Mouse (Mus musculus) myocyte (in vitro differentiated cells): Measurements from ENCODE around the gene Nos1ap. TPM values are rescaled to one million over a fixed set of nuclear protein-coding genes. Genes with fewer than 3 reads are reported as not detected.

Source experiments
- H3K27me3 ChIP-seq: one replicate; pipeline ENCODE4 v1.6.1; 2011; ENCODE audit not compliant: control insufficient read depth, insufficient read depth, insufficient read length
- H3K36me3 ChIP-seq: one replicate; pipeline ENCODE4 v1.6.1; 2011; ENCODE audit not compliant: control insufficient read depth, insufficient read depth
- H3K4me2 ChIP-seq: one replicate; pipeline ENCODE4 v1.6.1; 2011; ENCODE audit warnings: low read depth, control low read depth
- H3K4me3 ChIP-seq: one replicate; pipeline ENCODE4 v1.5.1; 2011; ENCODE audit warnings: mild to moderate bottlenecking, control low read depth, moderate library complexity
- H3K79me2 ChIP-seq: one replicate; pipeline ENCODE4 v1.6.1; 2011; ENCODE audit not compliant: control insufficient read depth, insufficient read depth
- H3ac ChIP-seq: one replicate; pipeline ENCODE4 v1.6.1; 2011; ENCODE audit not compliant: control insufficient read depth, insufficient read length
- CEBPB ChIP-seq: IDR thresholded peaks from 2 replicates; pipeline ENCODE4 v1.6.1; 2011; ENCODE audit warnings: mild to moderate bottlenecking, moderate library complexity; ENCODE audit not compliant: poor library complexity, insufficient read depth, severe bottlenecking
- E2F4 ChIP-seq: IDR thresholded peaks from one replicate; pipeline ENCODE4 v1.6.1; 2011; ENCODE audit warnings: mild to moderate bottlenecking, control low read depth, moderate library complexity; ENCODE audit not compliant: insufficient read depth
- MAX ChIP-seq: IDR thresholded peaks from one replicate; pipeline ENCODE4 v1.6.1; 2011; ENCODE audit warnings: low read depth, mild to moderate bottlenecking, control low read depth
- MYOD1 ChIP-seq, 3 experiments: IDR thresholded peaks; one replicate each; pipeline ENCODE4 v1.6.1; 2011; ENCODE audit warnings: control low read depth in 2 of 3, low read depth in 2 of 3, mild to moderate bottlenecking in 2 of 3, moderate library complexity in 1 of 3; ENCODE audit not compliant: insufficient read length in 2 of 3, control insufficient read depth in 1 of 3
- MYOG ChIP-seq, 3 experiments: IDR thresholded peaks; one replicate each; pipeline ENCODE4 v1.6.1; 2011; ENCODE audit warnings: control low read depth in 2 of 3, low read depth in 2 of 3, mild to moderate bottlenecking in 2 of 3; ENCODE audit not compliant: insufficient read length in 2 of 3, control insufficient read depth in 1 of 3, insufficient read depth in 1 of 3
- POLR2A ChIP-seq: IDR thresholded peaks from one replicate; pipeline ENCODE4 v1.6.1; 2011; ENCODE audit warnings: low read depth, mild to moderate bottlenecking, control low read depth, moderate library complexity; ENCODE audit not compliant: insufficient read length
- POLR2AphosphoS2 ChIP-seq: IDR thresholded peaks from one replicate; pipeline ENCODE4 v1.6.1; 2011; ENCODE audit warnings: low read depth, control low read depth; ENCODE audit not compliant: insufficient read length
- REST ChIP-seq: IDR thresholded peaks from one replicate; pipeline ENCODE4 v1.6.1; 2011; ENCODE audit warnings: mild to moderate bottlenecking, control low read depth, moderate library complexity; ENCODE audit not compliant: insufficient read depth, insufficient read length
- SRF ChIP-seq: IDR thresholded peaks from one replicate; pipeline ENCODE4 v1.6.1; 2011; ENCODE audit warnings: low read depth; ENCODE audit not compliant: control insufficient read depth, insufficient read length
- TCF12 ChIP-seq: IDR thresholded peaks from one replicate; pipeline ENCODE4 v1.6.1; 2011; ENCODE audit warnings: mild to moderate bottlenecking, control low read depth; ENCODE audit not compliant: poor library complexity, insufficient read depth, severe bottlenecking
- TCF3 ChIP-seq: IDR thresholded peaks from one replicate; pipeline ENCODE4 v1.6.1; 2011; ENCODE audit warnings: low read depth, control low read depth; ENCODE audit not compliant: insufficient read length
- USF1 ChIP-seq: IDR thresholded peaks from one replicate; pipeline ENCODE4 v1.6.1; 2011; ENCODE audit warnings: low read depth, mild to moderate bottlenecking, control low read depth, moderate library complexity
- polyA plus RNA-seq: library from polyadenylated mRNA; unstranded; fragments of >200 nt; fragmentation: generic; extraction: Trizol; gene quantifications from one replicate; pipeline ENCODE4 v1.2.1, GENCODE M21; 2012; ENCODE audit warnings: missing spikeins

Gene Nos1ap
- polyA plus RNA-seq, 1 experiment: 0.14 TPM

DNA sequence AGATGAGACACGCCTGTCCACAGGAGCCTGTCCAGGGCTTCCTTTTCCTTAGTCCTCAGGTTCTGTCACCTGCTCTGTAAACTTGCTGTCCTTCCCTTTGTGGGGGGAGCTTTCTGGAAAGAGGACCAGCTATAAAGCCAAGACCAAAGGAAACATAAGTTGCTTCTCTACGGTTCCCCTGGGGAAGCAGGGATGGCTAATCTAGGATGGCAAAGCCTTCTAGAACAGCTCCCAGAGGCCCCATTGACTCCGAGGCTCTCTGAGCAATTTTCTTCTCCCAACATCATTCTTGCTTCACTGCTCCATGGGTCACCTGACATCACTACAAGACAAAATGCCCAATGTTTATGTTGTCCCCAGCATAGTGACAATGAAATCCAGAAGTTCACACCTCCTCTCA lies 22.0 kb upstream of the Nos1ap start:
- H3K79me2 ChIP-seq: no peaks in the 10 kb centered on the region
- no peak for TF ChIP-seq MYOD1 (IDR thresholded peaks at IDR 0.05; ENCODE audit: control insufficient read depth in 1 of 3, insufficient read length in 2 of 3, low read depth in 2 of 3)
- no peak for TF ChIP-seq POLR2AphosphoS2
- no peak for TF ChIP-seq CEBPB
- TF ChIP-seq REST: no peak
- TF ChIP-seq TCF12: no peak
- no peak for TF ChIP-seq MAX
- H3K27me3 ChIP-seq: peaks cover 6% of the 10 kb centered on the region
- H3K4me2 ChIP-seq: no peak overlapping the region
- no peak overlapping the region for H3K4me3 ChIP-seq
- H3ac ChIP-seq: no peak overlapping the region
- H3K36me3 ChIP-seq: no peaks in the 10 kb centered on the region

DNA sequence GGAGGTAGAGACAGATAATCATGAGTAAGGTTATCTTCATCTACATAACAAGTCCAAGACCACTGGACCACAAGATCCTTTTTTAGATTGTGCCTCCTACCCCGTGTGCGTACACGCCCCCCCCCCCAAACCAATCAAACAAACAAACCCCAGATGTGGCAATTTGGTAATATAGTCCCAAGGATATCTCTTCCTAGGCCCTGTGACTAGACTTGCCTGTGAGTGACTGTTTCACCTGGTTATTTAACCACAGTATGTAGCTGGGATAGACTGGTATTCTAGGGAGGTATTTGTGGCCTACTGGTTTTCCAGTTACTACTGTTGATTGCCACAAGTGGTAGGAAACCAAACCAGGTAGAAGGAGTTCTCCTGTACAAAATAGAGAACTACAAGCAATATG lies 21.0 kb upstream of the Nos1ap start:
- Histone ChIP-seq H3K27me3 (peaks cover 8% of the 10 kb centered on the region), H3K4me3 (no peak overlapping the region), H3K4me2 (no peak overlapping the region), H3ac (no peak overlapping the region), H3K36me3 (no peaks in the 10 kb centered on the region), H3K79me2 (no peaks in the 10 kb centered on the region)
- TF ChIP-seq CEBPB: no peak
- no peak for TF ChIP-seq TCF12
- TF ChIP-seq MYOD1 (IDR thresholded peaks at IDR 0.05; ENCODE audit: control insufficient read depth in 1 of 3, insufficient read length in 2 of 3, low read depth in 2 of 3): no peak
- no peak for TF ChIP-seq TCF3
- TF ChIP-seq POLR2AphosphoS2: no peak
- TF ChIP-seq USF1: no peak
- no peak for TF ChIP-seq SRF
- no peak for TF ChIP-seq POLR2A
- TF ChIP-seq REST: no peak
- no peak for TF ChIP-seq MAX
- TF ChIP-seq MYOG (IDR thresholded peaks at IDR 0.05; ENCODE audit: control insufficient read depth in 1 of 3, insufficient read depth in 1 of 3, insufficient read length in 2 of 3, low read depth in 2 of 3): no peak
- no peak for TF ChIP-seq E2F4

DNA sequence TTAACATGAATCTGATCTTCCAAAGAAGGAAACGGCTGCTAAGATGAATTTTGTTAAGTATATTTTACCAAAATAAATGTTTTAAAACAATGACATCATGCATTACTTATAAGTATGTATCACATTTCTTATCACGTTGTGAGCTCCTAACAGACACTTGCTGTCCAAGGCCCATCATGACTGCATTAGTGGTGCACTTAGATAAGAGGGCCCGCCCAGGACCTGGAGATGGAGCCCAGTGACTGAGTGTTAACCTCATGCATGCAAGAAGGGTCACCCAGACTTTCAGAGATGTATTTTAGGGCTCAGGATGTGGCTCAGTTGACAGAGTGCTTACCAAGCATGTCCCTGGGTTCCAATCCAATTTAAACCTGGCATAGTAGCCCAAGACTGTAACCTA lies 20.6 kb upstream of the Nos1ap start:
- no peak overlapping the region for H3ac ChIP-seq
- no peaks in the 10 kb centered on the region for H3K79me2 ChIP-seq
- TF ChIP-seq TCF3 (no peak), MAX (no peak), TCF12 (no peak), MYOG (IDR thresholded peaks at IDR 0.05; ENCODE audit: control insufficient read depth in 1 of 3, insufficient read depth in 1 of 3, insufficient read length in 2 of 3, low read depth in 2 of 3) (no peak), SRF (no peak), POLR2A (no peak), MYOD1 (IDR thresholded peaks at IDR 0.05; ENCODE audit: control insufficient read depth in 1 of 3, insufficient read length in 2 of 3, low read depth in 2 of 3) (no peak), CEBPB (no peak), REST (no peak), POLR2AphosphoS2 (no peak), E2F4 (no peak), USF1 (no peak)
- no peaks in the 10 kb centered on the region for H3K36me3 ChIP-seq
- H3K4me3 ChIP-seq: no peak overlapping the region
- peaks cover 8% of the 10 kb centered on the region for H3K27me3 ChIP-seq
- no peak overlapping the region for H3K4me2 ChIP-seq

DNA sequence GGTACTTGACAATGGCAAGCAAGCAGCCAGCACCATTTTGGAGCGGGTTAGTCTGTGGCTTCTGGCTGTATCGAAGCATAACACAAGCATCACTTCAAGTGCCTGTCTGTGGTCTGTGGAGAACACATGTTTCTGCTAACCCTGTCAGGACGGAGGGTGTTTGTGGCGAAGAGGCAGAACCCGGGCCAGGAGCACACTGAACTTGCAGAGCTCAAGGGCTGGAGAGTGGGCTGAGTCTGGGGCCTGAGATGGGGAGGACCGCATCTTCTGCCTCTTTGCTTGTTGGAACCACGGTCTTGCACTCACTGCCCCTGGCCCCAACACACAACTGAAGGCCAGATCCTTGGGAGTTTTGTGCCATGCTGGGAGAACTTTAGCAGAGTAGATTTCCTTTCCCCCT lies 20.2 kb upstream of the Nos1ap start:
- Histone ChIP-seq H3ac (no peak overlapping the region), H3K79me2 (no peaks in the 10 kb centered on the region), H3K4me3 (no peak overlapping the region), H3K4me2 (no peak overlapping the region), H3K27me3 (peaks cover 8% of the 10 kb centered on the region), H3K36me3 (no peaks in the 10 kb centered on the region)
- TF ChIP-seq POLR2A: no peak
- no peak for TF ChIP-seq E2F4
- TF ChIP-seq REST: no peak
- no peak for TF ChIP-seq TCF3
- no peak for TF ChIP-seq USF1
- TF ChIP-seq SRF: no peak
- no peak for TF ChIP-seq MYOD1 (IDR thresholded peaks at IDR 0.05; ENCODE audit: control insufficient read depth in 1 of 3, insufficient read length in 2 of 3, low read depth in 2 of 3)
- TF ChIP-seq TCF12: no peak
- no peak for TF ChIP-seq MAX
- no peak for TF ChIP-seq CEBPB
- no peak for TF ChIP-seq POLR2AphosphoS2
- no peak for TF ChIP-seq MYOG (IDR thresholded peaks at IDR 0.05; ENCODE audit: control insufficient read depth in 1 of 3, insufficient read depth in 1 of 3, insufficient read length in 2 of 3, low read depth in 2 of 3)
